Mouse (Mus musculus): ENCODE results near the gene Shank2.

DNA sequence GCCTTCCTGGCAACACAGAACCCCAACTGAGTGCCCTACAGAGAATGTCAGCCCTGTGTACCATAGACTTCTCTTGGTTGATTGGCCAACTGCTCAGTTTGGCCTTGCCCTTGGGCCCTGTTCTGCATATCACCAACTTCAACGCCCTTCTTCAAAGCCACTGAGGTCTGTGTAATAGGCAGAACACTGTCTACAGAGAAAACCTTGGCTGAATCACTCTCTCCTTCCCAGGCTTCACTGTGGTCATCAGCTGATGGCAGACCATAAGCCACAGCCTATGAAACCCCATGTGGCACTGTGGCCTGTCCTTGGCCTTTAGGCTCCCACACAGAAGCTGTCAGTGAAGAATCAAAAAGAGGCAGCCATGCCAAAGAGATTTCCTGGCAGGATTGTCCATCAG lies 457.2 kb downstream of the Shank2 start:
- TF ChIP-seq CTCF (IDR thresholded peaks at IDR 0.05; ENCODE audit: extremely low read depth, insufficient read length, insufficient replicate concordance, low read depth, low read length) (no peak), POLR2A (IDR thresholded peaks at IDR 0.05; ENCODE audit: low read depth, low read length) (no peak)

Measured in small intestine, adult 2 months (tissue).